Mouse (Mus musculus) heart, adult 2 months (tissue): ENCODE measurements around the gene Upp2.

Source experiments
- EP300 ChIP-seq: fragments of 200-500 bp; IDR thresholded peaks from 2 replicates; pipeline ENCODE4 v1.6.1; 2011; ENCODE audit warnings: low read depth, low read length, control low read depth; ENCODE audit not compliant: insufficient read depth
- POLR2A ChIP-seq: fragments of 200-500 bp; IDR thresholded peaks from 2 replicates; pipeline ENCODE4 v1.6.1; 2011; ENCODE audit warnings: mild to moderate bottlenecking, low read depth, low read length, control low read depth; ENCODE audit not compliant: insufficient read depth

GRCm38 (mm10) chr2:58626136-58626769 lies 59.2 kb downstream of the Upp2 start:
- TF ChIP-seq POLR2A (no peak), EP300 (no peak)
